11 mouse cellular contexts compared by ENCODE assay signal in genomic region chr10:116534278-116534677, GRCm38 (mm10). TPM values are rescaled to one million over a fixed set of nuclear protein-coding genes. Genes with fewer than 3 reads are reported as not detected.
DNase-seq lines count a peak whose midpoint lies in the region; ATAC-seq lines count a peak whose summit lies in the region.
"Had no signal": no experiment of that assay in that cellular context is flagged by ENCODE, and none has a peak within 500 bp of the region (broad histone marks: within the 10 kb centered on the region; RNA-seq: fewer than 3 reads in every experiment).

No protein-coding gene starts in this region.

- H3K9me3 ChIP-seq in forebrain, embryonic 13.5 days (replicated peaks) = no peaks in the 10 kb centered on the region
- H3K9me3 ChIP-seq in limb, embryonic 13.5 days = no peaks in the 10 kb centered on the region
- H3K9me3 ChIP-seq: G1E; liver, embryonic 15.5 days had no signal

- no peak overlapping the region; the same call in 1 of the 2 replicates for H3K9ac ChIP-seq in forebrain, embryonic 13.5 days
- H3K9ac ChIP-seq in limb, embryonic 13.5 days = no peak overlapping the region
- H3K9ac ChIP-seq: liver, embryonic 15.5 days had no signal

- peak; percentile 53; the same call in 1 of the 2 replicates for ATAC-seq in forebrain, embryonic 13.5 days
- no peak for ATAC-seq in limb, embryonic 13.5 days (ENCODE audit: low FRiP score, low read depth)

- peaks cover 28% of the 10 kb centered on the region for H3K4me1 ChIP-seq in forebrain, embryonic 13.5 days
- H3K4me1 ChIP-seq in limb, embryonic 13.5 days = peaks cover 30% of the 10 kb centered on the region
- H3K4me1 ChIP-seq: liver, embryonic 15.5 days had no signal

- H3K27ac ChIP-seq in forebrain, embryonic 13.5 days = no peak overlapping the region
- H3K27ac ChIP-seq in limb, embryonic 13.5 days = peak overlapping the region; percentile 45; the same call in 1 of the 2 replicates
- H3K27ac ChIP-seq: liver, embryonic 15.5 days had no signal

- H3K4me2 ChIP-seq in forebrain, embryonic 13.5 days = no peak overlapping the region
- H3K4me2 ChIP-seq in limb, embryonic 13.5 days (replicated peaks) = no peak overlapping the region
- H3K4me2 ChIP-seq: liver, embryonic 15.5 days had no signal

- whole genome bisulfite sequencing in forebrain, embryonic 13.5 days = 5% methylated on average over 3 of the region's 3 CpGs
- 40% methylated on average over 3 of the region's 3 CpGs for WGBS in limb, embryonic 13.5 days

- H3K36me3 ChIP-seq in forebrain, embryonic 13.5 days (ENCODE audit: poor library complexity, severe bottlenecking) = no peaks in the 10 kb centered on the region
- H3K36me3 ChIP-seq in limb, embryonic 13.5 days = no peaks in the 10 kb centered on the region; the same call in 1 of the 2 replicates
- H3K36me3 ChIP-seq: liver, embryonic 15.5 days had no signal

- no peak overlapping the region for H3K4me3 ChIP-seq in forebrain, embryonic 13.5 days
- H3K4me3 ChIP-seq in limb, embryonic 13.5 days = no peak overlapping the region
- H3K4me3 ChIP-seq: liver, embryonic 15.5 days had no signal

- peak; percentile 7 for DNase-seq in right cerebral cortex, adult 18-20 months
- no peak for DNase-seq in right cerebral cortex, postnatal 14 days
- no peak for DNase-seq in urinary bladder, postnatal 4 days (ENCODE audit: low spot score in 2 of 2)
- DNase-seq in adrenal gland, adult 8-10 months = no peak
- no peak for DNase-seq in thymus, postnatal 10 days (ENCODE audit: low spot score in 2 of 2)
- DNase-seq: gastrocnemius, postnatal 25 days; right cerebral cortex, postnatal 4 days had no signal

- H3K27me3 ChIP-seq in forebrain, embryonic 13.5 days = no peaks in the 10 kb centered on the region
- H3K27me3 ChIP-seq in limb, embryonic 13.5 days = no peaks in the 10 kb centered on the region
- H3K27me3 ChIP-seq: liver, embryonic 15.5 days had no signal

RNA-seq across cellular contexts. Expression of gene Cnot2, which starts 47.0 kb away (rescaled TPM):
- 115 and 117 TPM in 2 replicates for polyA plus RNA-seq in forebrain, embryonic 13.5 days (2015; fragmentation: Nextera tagmentation; extraction: Ambion mirVana)
- 128 and 129 TPM in 2 replicates for polyA plus RNA-seq in limb, embryonic 13.5 days (2015; fragmentation: Nextera tagmentation; extraction: Ambion mirVana)
- total RNA-seq in adrenal gland, adult 8-10 months (2022) = 10 to 100 TPM; 57.5 to 91.3 (median 78.9) TPM
